Mouse (Mus musculus): ENCODE measurements around the gene Tymp.

Gene Tymp

GRCm38 (mm10) chr15:89373762-89374248 is 3.0 kb downstream of the Tymp start, which contains the start of gene Sco2:
TSS of gene Sco2 (minus strand) at chr15:89373846.
- DNase-seq = peak; percentile 87 to 94

GRCm38 (mm10) chr15:89373027-89373761 is 3.6 kb downstream of the Tymp start:
- DNase-seq = peak; percentile 87 to 88

DNA sequence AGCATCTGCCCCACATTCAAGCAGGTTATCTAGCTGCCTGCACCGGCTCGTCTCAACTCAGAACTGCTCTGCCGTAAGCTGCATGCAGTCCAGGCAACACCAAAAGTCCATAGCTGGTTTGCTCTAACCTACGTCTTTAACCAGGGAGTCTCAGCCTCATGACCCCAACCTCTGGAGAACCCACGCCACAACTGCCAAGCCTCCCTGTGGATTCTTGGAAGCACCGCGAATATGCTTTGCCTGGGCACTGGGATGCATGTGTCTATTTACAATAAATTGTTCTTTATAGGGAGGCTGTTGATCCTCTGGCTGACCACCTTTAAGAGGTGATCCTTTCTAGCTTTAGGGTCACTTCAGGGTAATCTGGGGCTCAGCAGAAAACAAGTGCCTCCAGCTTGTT is 4.3 kb downstream of the Tymp start:
- DNase-seq = peak in 1 of 2 experiments; percentile 8

DNA sequence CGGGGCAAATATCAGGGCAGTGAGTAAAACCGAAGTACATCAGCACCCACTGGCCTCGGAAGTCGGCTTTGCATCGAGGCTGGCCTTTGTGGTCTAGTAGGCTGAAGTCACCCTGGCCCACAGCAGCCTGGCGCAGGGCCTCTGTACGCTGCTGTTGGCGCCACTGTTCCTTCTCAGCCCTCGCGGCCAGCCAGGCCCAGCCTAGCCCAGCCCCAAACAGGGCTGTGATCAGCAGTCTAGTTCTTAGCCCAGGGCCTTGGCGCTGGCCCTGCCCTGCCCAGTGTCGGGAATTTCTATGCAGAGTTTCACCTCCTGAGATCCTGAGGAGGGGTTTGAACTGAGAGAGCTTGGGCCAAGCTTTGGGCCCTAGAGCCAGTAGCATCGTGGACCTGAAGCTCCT is 4.8 kb downstream of the Tymp start:
- peak in 1 of 2 experiments; percentile 18 for DNase-seq

GRCm38 (mm10) chr15:89365141-89365551 is 11.7 kb downstream of the Tymp start:
- DNase-seq = no peak

DNA sequence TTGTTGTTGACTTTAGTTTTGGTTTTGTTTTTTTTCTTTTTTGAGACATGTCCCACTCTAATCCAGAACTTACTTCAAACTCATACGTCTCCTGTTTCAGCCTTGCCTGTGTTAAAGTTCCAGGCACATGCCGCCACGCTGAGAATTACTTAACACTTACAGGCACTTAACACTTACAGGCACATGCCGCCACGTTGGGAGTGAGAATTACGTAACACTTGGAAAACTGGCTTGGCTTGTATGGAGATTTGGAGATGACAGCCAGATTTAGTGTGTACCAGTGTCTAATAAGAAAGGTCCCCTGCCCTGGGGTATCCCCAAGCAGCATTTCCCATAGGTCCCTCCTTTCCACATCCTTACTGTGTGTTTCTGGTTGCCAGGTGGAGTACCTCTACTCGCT is 13.8 kb downstream of the Tymp start:
- no peak for DNase-seq

DNA sequence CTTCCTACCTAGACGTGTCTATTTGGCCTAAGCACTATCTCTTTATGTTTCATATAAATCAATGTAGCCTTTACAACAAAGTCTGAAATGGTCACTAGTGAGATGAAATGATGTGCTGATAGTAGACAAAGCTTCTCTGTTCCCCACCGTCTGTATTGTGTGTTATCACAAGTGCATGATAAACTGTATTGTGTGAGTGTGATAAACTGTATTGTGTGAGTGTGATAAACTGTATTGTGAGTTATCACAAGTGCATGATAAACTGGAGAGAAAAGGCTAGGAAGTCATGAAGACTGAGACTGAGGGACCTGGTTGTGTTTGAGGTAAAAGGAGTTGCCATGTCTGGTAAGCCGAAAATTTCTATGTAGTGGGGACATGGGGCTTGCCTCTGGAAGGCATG is 18.1 kb downstream of the Tymp start:
- DNase-seq = no peak

GRCm38 (mm10) chr15:89356372-89356771 is 20.5 kb downstream of the Tymp start:
- DNase-seq = peak; percentile 68 to 83

- peak; percentile 92 to 93 for DNase-seq
Observed at GRCm38 (mm10) chr15:89355241-89356187, 21.3 kb downstream of the Tymp start, which contains the start of the genes Lmf2 and Ncaph2. TSS of gene Lmf2 (minus strand) at chr15:89355659. TSS of gene Ncaph2 (plus strand) at chr15:89355719.

DNA sequence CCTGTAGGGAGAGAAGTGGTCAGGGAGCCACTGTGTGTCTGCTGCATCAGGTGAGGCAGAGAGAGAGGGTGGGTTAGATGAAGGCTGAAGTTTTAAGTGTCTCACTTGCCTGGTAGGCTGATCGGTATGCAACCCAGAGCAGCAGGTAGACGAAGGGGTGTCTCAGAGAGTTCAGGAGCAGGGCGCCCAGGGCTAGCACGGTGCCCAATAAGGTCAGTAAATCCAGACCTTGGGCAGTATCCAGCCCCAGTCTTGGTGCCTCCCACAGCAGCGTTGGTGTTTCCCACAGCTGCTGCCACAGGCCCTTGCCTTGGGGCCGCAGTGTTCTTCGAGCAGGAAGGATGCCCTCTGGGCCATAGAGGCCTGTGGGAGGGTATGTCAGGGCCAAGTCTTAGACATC is 22.4 kb downstream of the Tymp start:
- peak in 1 of 2 experiments; percentile 31 for DNase-seq

DNA sequence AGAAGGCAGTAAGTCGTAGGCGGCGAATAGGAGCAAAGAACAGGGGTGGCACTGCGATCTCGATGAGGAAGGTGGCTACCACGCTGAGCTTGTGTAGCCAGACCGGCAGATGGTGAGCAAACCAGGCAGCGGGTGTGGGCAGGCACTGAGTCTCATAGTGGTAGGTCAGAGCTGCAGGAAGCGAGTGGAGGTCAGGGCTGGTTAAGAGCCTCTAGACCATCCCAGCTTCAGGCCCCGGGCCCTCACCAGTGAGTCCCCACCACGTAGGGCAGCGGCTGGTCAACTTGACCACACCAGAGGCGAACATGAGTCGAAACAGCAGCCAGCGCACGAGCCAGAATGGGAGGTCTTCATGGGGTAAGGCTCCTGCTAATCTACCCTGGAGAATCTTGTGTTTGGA is 23.0 kb downstream of the Tymp start:
- DNase-seq = no peak

DNA sequence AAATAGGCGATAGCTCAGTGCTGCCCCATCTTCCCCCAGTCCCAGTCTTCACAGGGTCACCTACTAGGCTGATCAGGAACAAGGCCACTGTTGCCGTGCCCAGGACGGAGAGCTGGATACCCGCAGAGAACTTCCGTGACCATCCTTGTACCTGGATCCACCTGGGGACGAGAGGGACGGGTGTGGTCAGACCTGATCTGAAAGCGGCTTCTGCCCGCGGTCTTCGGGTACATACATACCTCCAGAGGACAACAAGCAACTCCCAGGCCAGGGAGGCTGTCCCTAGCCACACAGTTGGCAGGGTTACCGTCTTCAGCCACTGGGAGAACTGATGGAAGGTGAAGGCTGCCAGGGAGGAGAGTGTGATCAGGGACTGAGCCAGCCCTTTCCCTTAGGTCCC is 24.0 kb downstream of the Tymp start:
- no peak for DNase-seq

GRCm38 (mm10) chr15:89352054-89352453 is 24.8 kb downstream of the Tymp start:
- no peak for DNase-seq

- DNase-seq = no peak
Observed at GRCm38 (mm10) chr15:89351302-89351701, 25.5 kb downstream of the Tymp start.

DNA sequence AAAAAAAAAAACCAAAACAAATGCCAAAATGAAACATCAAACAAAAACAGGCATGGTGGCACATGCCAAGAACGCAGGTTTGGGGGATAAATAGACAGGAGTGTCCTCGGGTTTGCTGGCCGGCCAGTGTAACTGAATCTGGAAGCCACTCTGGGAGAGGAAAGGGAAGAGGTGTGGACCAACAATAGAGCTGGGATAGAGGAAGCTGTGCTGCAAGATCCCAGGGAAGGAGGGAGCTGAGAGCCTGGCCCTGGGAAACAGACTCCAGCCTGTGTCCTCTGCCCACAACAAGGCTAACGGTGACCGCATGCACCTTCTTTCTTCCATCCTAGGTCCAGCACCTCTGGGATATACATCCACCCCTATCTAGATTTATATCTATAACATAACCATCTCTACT is 26.4 kb downstream of the Tymp start:
- DNase-seq = no peak

- DNase-seq = no peak
Observed at GRCm38 (mm10) chr15:89343325-89343724, 33.5 kb downstream of the Tymp start.

GRCm38 (mm10) chr15:89341678-89342077 is 35.2 kb downstream of the Tymp start:
- DNase-seq = no peak

DNA sequence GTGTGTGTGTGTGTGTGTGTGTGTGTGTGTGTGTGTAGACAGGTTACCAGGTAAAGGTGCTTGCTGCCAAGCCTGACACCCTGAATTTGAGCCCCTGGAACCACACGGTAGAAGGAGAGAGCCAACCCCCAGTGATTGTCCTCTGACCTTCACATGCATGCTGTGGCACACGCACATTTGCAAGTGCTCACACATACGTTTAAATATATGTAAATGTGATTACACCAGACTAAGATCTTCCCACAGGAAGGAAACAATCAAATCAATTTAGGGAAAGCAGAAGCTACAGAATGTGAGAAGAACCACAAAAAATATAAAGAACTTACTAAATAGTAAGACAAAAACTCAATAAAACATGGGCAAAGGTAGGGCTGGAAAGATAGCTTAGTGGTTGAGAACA is 36.7 kb downstream of the Tymp start:
- DNase-seq = no peak

DNA sequence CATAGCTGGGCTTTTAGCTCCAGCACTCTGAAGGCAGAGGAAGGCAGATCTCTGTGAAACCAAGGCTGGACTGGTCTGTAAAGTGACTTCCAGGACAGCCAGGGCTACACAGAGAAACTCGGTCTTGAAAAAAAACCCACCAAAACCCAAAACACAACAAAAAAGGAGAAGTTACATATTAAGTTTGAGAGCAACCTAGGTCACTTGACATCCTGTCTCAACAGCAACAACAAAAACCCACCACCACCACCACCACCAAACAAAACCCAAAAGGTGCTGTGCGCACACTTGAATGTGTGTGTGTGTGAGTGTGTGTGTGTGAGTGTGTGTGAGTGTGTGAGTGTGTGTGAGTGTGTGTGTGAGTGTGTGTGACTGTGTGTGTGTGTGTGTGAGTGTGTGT is 37.1 kb downstream of the Tymp start:
- no peak for DNase-seq

DNA sequence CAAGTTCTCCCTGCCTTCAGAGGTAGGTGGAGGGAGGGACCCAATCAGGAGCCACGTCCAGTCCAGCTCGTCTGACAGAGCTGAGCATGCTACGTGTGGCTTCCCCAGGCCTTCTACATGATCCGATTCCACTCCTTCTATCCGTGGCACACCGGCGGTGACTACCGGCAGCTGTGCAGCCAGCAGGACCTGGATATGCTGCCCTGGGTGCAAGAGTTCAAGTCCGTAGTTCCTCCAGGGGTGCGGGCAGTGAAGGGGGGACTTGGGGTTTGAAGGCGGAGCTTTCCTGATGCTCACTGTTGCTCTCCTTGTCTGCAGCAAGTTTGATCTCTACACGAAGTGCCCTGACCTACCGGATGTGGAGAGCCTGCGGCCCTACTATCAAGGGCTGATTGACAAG is 40.4 kb downstream of the Tymp start:
- no peak for DNase-seq

DNA sequence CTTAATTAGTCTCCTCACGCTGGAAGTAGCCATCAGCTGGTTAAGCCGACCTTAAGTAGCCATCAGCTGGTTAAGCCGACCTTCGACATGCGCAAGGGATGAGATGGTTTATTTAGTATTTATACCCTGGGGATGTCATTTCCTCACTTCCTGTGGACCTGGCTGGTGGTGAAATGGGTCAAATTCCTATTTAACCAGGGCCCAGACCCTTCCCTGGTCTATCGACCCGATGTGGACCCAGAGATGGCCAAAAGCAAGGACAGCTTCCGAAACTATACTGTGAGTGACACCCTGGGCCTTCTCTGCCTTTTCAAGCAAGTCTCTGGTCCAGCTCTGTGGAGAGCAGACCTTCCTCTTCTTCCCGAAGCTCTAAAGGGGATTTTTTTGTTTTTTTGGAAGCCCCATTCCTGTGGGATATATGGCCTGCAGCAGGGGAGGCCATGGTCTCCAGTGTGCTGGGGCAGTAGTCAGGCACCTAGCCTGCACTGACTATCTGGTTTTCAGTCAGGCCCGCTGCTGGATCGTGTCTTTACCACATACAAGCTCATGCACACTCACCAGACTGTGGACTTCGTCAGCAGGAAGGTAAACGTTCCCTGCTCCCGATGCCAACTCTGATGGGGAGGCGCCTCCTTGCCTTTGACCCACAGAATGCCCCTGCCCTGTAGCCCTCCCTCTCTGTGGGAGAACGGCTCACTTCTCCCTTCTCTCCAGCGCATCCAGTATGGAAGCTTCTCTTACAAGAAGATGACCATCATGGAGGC is 41.9 kb downstream of the Tymp start:
- DNase-seq = no peak

- DNase-seq = no peak
Observed at GRCm38 (mm10) chr15:89334271-89334670, 42.6 kb downstream of the Tymp start, which contains the start of gene Miox. TSS of gene Miox (plus strand) at chr15:89334398.

GRCm38 (mm10) chr15:89326441-89326840 is 50.4 kb downstream of the Tymp start:
- DNase-seq = no peak
